Mouse (Mus musculus) brain, adult 2 months (tissue): ENCODE measurements around the gene Hmga1b.
A peak's percentile ranks its signal among the peaks of the same experiment; 100 is the strongest.
"Not testable (repeated sequence)": the region's sequence is repeated elsewhere in the genome, so short reads cannot be mapped to it uniquely, and the experiment has no call there.

Experiments
- DNase-seq: peaks from one replicate; pipeline ENCODE4 v3.0.0; 2011; ENCODE audit warnings: low read depth, low spot score

Gene Hmga1b

DNA sequence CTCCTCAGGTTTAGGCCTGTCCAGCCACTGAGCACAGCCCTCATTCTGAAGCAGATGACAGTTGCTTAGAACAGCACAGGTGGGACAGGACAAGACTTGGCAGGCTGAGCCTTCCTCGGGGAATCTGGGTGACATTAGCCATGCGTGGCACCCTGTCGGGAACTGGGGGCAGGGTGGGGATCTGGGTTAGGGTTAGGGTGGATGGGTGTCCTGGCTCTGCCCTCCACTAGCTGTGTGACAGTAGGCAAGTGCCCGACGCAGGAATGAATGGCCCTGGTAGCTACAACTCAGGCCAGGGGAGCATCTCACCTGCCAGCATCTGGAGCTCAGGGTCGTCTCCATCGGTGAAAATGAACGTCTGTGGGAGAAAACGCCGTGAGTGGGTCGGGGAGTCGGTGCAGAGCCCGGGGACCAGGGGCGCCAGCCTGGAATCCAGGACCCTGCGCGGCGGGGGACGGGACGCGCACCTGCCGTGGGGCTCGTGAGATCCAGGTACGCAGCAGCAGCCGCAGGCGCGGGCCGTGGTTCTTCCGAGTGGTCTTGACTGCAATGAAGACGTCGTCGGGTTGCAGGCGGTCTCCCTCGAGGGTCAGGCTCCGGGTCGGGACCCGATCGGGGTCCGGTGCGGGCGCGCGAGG is 21.0 kb downstream of the Hmga1b start:
- peak; percentile 53 for DNase-seq

DNA sequence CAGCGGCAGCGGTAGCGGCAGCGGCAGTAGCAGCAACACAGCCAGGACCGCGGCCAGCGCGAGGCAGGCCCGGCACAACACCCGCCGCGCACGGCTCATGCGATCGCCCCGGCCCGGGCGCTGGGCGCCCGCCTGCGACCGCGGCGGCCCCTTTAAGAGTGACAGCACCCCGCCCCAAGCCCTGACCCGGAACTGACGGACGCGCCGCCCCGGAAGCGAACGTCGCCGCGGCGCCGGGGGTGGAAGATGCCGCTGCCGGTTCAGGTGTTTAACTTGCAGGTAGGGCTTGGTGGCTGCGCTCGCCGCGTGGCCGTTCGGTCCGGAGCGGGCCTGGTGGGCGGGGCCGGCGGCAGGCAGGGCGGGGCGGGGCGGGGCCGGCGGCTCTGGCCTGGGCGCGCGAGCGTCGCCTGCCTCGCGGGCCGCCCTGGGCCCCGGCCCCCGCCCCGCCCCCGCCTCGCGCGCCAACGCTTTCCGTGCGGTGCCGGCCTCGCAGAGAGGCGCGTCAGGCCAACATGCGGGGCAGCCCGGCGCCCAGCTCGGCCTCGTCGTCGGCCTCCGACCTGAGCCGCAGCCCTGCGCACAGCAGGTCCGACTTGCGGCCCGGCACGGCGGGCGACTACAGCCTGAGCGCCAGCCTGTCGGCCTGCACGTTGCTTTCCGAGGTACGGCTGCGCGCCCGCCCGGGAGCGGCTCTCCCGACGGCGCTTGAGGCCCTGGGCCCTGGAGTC is 21.6 kb downstream of the Hmga1b start, which contains the start of the genes Rfng and Gps1:
Gene Rfng, minus strand, starts transcription at position 144 of the 728 bp plus-strand sequence.
Gene Gps1, plus strand, starts transcription at position 209 of the 728 bp plus-strand sequence.
- peak; percentile 86 for DNase-seq

DNA sequence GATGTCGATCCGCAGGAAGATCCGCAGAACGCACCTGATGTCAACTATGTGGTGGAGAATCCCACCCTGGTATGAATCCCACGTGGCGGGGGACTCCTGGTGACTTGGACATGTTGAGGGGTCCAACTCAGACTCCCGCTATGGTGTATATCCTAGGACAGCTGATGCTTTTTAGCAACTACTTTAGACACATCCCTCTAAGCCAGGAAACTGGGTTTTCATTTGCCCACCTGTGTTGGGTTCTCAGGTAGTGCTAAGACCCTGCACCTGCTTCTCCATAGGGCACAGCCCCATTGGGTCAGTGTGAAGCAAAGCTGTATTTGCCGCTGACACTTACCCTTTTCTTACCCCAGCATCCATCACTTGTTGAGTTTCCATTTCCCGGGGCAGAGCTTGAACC is 22.6 kb downstream of the Hmga1b start:
- DNase-seq: no peak

DNA sequence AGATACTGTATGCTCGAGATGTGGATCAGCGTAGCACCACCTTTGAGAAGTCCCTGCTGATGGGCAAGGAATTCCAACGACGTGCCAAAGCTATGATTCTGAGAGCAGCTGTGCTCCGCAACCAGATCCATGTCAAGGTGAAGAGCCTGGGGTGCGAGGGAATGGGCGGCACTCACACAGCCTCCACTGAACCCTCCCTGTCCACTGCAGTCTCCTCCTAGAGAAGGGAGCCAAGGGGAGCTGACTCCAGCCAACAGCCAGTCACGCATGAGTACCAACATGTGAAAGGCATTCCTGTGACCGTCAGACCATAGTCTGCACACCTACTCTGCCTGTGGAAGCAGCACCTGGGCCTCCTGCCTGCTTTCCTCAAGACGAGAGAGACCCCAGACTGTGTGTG is 25.9 kb downstream of the Hmga1b start:
- DNase-seq: not testable (repeated sequence)

DNA sequence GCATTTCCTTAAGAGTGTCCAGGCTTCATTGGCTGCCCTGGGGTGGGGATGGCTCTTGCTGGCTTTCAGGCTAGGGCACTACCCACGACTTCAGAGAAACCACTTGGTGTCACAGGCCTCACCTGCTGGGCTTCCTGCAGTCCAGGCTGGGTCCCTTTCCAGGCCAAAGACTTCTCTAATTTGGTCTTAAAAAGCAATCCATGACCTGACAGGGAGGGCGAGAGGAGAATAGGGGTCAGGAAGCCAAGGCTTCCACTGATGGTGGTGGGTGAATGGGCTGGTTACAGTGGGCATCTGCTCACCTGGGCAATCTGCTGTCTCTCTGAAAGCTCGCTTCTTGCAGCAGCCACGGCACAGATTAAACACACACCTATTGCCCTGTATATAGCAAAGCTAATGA is 26.8 kb downstream of the Hmga1b start:
- no peak for DNase-seq

DNA sequence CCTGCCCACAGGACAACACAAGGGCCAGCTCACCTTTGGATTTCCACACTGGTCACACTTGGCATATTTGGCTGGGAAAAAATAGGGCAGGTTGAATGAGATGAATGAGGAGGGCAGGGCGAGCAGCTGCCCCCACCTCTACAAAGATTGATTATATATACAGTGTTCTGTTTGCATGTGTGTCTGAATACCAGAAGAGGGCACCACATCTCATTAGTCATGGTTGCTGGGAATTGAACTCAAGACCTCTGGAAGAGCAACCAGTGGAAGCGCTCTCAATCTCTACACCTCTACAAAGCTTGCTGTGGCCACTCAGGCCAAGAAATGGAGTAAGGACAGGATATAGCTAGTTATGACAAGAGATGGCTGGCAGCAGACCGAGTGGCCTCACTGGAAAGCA is 27.2 kb downstream of the Hmga1b start:
- DNase-seq: no peak

DNA sequence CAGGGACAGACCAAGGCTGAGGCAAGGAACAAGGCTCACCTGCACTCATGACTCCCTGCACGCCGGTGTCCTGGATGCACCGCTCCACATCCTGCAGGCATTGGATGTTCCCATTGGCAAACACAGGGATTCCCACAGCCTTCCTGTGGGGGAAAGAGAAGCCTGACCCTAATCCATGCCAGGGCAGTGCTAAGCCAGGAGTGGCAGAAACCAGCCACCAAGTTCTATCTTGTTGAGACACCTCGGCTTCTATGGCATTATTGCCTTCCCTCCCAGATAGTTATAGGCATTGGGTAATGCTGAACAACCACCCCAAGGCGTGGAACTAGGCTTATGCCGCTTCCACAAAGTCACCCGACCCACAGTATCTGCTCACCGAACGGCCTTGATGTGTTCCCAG is 30.1 kb downstream of the Hmga1b start:
- DNase-seq: no peak

DNA sequence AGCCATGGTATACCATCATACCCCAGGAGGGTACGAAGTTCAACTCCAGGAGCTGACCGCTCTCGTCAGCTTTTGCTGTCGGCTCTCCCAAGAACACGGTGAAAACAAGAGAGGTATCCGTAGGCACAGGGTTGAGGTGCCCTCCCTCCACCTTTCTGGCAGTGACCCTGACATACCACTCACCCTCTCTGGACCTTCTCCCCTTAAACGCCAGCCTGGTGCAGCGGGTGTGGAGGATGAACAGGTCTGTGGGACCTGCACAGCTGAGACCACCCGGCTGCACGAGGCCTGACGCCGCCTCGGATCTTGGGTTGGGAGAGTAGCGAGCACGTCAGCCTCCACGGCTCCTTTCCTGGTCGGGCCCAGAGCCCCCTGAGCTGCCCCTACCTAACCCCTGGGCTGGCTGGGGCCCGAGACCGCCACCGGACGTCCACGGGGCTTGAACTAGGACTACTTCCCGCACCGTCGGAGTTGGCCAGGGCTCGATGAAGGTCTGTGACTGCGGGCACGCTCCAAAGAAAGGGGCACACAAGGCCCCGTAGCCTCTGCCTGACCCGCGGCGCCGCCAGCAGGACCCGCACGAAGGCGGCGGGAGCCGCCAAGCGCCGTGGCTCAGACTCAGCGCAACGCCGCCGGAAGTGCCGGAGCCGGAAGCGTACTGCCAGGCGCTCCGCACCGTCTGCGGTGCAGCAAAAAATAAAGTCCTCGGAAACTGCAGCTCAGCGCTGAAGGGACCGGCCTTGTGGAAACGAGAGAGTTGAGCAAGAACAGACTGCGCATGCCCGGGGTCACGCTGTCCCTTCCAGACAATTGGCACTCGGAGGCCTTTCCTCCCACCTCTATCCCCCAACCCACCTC is 33.4 kb downstream of the Hmga1b start, which contains the start of gene Dus1l:
Gene Dus1l, minus strand, starts transcription at position 648 of the 858 bp plus-strand sequence.
- peak; percentile 98 for DNase-seq

DNA sequence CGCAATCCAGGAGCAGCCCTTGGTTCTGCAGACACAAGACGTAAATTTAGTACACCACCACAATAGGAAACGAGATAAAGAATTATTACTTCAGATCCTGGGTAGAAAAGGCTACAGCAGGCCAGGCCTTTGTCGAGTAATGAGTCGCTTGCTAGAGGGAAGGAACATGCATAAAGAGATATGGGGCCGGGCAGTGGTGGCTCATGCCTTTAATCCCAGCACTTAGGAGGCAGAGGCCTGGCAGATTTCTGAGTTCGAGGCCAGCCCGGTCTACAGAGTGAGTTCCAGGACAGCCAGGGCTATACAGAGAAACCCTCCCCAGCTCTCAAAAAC is 34.0 kb downstream of the Hmga1b start:
- DNase-seq: no peak

DNA sequence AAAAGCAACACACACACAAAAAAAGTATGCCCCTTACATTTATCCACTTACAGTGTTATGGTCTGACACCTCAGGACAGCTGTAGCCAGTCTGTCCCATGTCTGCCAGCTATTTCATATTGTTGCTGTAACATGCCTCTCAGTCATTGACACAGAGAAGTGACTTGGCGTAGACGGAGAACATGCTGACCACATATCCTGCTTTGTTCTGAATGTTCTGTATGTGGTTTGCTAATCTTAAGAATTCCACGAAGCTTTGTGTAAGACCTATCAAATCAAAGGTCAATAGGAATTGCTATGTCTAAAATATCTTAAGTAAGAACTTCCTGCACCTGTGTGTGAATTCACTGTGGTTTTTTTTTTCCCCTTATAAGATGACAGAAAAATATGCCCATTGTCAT is 35.6 kb downstream of the Hmga1b start:
- no peak for DNase-seq

DNA sequence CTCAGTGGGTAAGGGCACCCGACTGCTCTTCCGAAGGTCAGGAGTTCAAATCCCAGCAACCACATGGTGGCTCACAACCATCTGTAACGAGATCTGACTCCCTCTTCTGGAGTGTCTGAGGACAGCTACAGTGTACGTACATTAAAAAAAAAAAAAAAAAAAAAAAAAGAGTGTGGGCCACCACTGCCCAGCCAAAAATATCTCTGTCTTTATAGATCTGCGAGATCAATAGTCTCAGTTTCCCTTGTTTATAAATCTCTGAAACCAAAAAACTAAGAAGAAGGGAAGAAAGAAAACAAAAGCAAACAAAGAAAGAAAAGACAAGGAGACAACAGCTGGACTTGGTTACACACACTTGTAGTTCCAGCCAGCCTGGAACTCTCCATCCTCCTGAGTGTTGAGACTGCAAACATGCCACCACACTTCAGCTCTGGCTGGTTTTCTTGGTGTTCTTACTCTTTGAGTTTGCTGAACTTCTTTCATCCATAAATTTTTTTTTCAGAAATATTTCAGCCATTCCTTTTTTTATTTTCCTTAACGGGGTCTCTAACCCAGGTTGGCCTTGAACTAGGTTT is 36.8 kb downstream of the Hmga1b start:
- no peak for DNase-seq

DNA sequence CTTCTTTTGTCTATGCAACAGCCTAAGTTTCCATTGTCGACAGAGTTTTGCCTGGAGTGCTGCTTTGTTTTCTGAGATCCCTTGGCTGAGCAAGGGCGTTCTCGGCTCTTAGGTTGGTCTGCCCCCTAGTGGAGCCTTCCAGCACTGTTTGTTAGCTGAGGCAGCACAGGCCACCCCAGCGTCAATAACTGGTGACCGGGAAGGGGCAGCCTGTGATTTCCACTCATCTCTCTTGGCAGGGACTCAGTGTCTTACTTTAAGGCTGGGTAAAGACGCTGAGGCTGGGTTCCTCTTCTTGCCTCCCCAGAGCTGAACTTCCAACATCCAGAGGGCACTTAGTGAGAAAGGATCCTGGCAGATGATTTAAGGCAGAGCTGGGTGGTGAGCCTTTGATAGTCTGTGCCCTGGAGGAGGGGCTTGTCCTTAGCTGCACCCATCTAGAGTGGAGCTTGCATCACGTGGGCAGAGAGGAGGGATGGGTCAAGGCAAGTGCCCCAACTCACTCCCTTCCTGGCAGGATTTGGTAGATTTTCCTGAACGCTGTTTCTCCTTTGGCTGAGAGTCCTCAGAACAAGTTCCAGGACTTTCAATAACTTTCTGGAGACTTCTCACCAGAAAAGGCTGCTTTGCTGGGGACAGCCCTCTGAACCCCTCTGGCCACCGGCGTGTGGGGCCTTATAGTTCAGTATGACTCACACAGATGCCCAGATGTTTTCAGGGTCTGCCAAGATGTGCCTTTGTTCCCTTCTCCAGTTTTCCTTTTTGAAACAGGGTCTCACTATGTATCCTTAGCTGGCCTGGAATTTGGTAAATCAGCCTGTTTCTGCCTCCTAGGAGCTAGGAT is 37.7 kb downstream of the Hmga1b start:
- DNase-seq: peak; percentile 90

DNA sequence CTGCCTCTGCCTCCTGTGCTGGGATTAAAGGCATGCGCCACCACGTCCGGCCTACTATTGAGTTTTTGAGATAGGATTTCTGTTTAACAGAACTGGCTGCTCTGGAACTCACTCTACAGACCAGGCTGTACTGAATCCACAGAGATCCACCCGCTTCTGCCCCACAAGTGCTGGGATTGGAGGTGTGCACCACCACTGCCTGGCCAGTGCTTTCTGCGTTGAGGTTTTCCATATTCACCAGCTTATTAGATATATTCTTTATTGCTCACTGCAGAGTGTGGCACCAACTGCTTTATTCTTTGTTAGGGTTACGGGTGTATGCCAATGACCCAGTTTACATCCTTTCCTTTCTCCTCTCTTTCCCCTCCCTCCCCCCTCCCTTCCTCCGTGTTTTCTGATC is 41.7 kb downstream of the Hmga1b start:
- DNase-seq: no peak

DNA sequence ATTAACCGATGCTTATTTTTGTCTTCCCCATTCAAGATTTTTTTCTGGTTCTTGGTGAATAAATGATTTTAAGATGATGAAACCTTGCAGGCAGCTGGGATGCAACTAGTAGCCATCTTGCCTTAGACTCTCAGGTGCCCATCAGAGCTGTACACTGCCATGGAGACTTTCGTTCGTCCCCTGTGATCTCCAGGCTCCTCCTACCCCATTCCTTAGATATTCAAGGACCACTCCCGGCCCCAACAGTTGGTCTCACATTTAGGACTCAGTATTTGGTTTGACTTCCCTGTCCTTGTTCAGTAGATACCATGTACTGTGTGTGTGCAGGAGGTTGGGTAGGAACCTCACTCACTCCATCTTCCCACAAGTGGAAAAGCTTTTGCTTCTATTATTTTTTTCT is 42.2 kb downstream of the Hmga1b start:
- no peak for DNase-seq

DNA sequence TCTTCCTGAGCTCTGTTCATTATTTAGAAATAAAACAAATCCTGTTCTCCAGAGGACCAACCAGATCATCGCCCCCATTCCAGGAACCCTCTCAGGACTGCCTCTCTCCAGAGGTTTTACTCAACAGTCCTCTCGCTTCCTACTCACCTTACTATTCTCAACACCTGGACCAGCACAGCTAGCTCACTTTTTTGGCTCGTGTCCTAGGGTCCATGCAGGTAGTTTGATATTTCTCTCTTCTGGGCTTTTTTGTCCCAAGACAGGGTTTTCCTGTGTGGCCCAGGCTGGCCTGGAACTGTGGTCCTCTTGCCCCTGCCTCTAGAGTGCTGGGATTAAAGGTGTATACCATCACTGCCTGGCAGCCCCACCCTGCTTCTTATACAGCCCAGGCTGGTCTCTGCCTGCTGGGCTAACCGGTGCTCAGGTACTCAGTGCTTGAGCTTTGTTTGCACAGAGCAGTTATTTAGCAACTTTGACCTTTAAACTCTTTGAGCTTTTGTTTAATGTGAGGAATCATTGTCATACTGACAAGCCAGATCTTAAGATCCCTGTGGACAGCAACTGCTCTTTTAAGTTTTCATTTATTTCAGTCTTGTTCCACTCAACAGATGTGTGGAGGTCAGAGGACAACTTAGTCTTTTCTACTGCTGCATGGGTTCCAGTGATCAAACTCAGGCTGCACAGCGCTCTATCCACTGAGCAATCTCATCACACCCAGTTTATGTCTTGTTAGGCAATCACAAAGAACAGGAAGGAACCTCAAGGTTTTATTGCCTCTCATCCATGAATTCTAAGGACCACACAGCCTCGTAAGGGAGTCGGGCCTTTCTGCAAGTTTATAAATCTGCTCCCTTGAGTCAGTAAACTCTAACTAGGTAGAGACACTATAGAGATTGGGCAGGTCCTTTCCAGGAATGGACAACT is 43.0 kb downstream of the Hmga1b start:
- DNase-seq: no peak

DNA sequence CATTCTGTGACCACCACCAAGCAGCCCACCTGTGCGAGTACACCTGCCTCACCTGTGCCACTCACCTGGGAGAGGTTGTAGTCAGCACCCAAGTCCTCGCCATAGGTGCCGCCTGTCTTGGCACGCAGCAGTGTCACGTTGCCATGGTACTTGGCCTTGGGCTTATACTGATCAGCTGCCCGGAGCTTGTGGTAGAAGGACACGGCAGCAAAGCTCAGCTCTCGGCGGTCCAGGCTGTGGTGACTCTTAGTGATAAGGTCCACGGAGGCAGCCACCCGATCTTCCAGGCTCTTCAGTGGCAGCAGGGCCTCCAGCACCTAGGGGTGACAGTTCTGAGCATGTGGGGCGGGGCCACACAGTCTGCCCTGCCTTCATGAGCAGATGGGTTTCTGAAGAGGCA is 45.4 kb downstream of the Hmga1b start:
- DNase-seq: no peak

DNA sequence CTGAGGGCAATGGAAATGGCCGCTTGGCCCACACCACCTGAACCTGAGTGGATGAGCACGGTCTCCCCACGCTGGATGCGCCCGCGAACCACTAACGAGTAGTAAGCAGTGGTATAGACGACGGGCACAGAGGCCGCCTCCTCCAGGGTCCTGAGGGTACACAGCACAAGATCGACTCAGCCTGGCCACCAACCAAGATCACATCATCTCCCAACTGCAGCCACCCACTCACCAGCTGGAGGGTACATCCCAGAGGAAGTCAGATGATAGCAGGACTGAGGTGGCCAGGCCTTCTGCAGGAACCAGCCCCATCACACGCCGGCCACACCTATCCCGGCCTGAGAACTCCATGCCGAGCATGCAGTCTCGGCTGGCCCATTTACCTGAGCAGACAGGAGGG is 49.5 kb downstream of the Hmga1b start:
- peak; percentile 45 for DNase-seq
